Mouse (Mus musculus): Measurements from ENCODE around the gene Defb43.

DNA sequence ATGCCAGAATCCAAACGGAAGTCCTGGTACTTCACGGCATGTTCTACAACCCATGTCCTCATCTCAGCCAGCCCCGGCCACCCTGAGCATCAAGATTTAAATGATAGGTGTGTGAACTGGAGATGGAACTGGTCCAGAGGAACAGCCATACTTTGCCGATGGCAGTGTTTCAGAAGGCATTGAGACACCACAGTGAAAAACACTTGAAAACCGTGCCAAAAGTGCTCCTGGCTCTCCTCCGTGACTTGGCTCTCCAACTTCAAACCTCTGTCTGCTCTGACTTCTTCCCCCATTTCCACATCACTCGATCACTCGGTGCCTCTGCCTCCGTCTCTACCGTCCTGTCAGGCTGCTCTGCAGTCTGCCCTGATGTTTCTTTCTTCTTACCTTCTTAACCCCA, 48.8 kb downstream of the Defb43 start:
- TF ChIP-seq CTCF (IDR thresholded peaks at IDR 0.05) (no peak), POLR2A (IDR thresholded peaks at IDR 0.05; ENCODE audit: insufficient read depth, low read depth, low read length) (no peak), EP300 (IDR thresholded peaks at IDR 0.05; ENCODE audit: insufficient read depth, low read depth, low read length) (no peak)
